Mouse (Mus musculus) hindbrain, postnatal 0 days (tissue): ENCODE data around the gene Hist3h2a. TPM values are rescaled to one million over a fixed set of nuclear protein-coding genes. Genes with fewer than 3 reads are reported as not detected.

Source experiments
- ATAC-seq: fragments of 200-750 bp; cut with Nextera tagmentation; 2 replicates; pipeline ENCODE4 v1.8.0; 2017; ENCODE audit warnings: mild to moderate bottlenecking, moderate TSS enrichment, moderate library complexity
- DNase-seq: peaks from one replicate; pipeline ENCODE4 v3.0.0-alpha.2; 2015; ENCODE audit warnings: low spot score
- H3K27ac ChIP-seq: fragments of 300-500 bp; sonication (generic); 2 replicates; pipeline ENCODE4 v1.5.1; 2014; ENCODE audit warnings: mild to moderate bottlenecking
- H3K27me3 ChIP-seq: fragments of 300-500 bp; sonication (generic); 2 replicates; pipeline ENCODE4 v1.6.1; 2014; ENCODE audit warnings: low read length, mixed read lengths; ENCODE audit not compliant: insufficient read depth
- H3K36me3 ChIP-seq: fragments of 300-500 bp; sonication (generic); 2 replicates; pipeline ENCODE4 v1.6.1; 2014; ENCODE audit warnings: low read length, mixed read lengths; ENCODE audit not compliant: insufficient read depth
- H3K4me1 ChIP-seq: fragments of 300-500 bp; sonication (generic); 2 replicates; pipeline ENCODE4 v1.6.1; 2014; ENCODE audit warnings: antibody characterized with exemption, low read length, mixed read lengths; ENCODE audit not compliant: insufficient read depth
- H3K4me2 ChIP-seq: fragments of 300-500 bp; sonication (generic); 2 replicates; pipeline ENCODE4 v1.6.1; 2014; ENCODE audit warnings: low read depth, mild to moderate bottlenecking, low read length, moderate library complexity, mixed read lengths
- H3K4me3 ChIP-seq: fragments of 300-500 bp; sonication (generic); 2 replicates; pipeline ENCODE4 v1.5.1; 2014; ENCODE audit warnings: low read length
- H3K9ac ChIP-seq: fragments of 300-500 bp; sonication (generic); replicated peaks from 2 replicates; pipeline ENCODE4 v1.6.1; 2014; ENCODE audit warnings: mild to moderate bottlenecking, low read length, moderate library complexity, mixed read lengths
- H3K9me3 ChIP-seq: fragments of 300-500 bp; sonication (generic); 2 replicates; pipeline ENCODE4 v1.6.1; 2016; ENCODE audit warnings: low read length, mixed read lengths
- CTCF ChIP-seq: IDR thresholded peaks from 2 replicates; pipeline ENCODE4 v1.5.1; 2016; ENCODE audit warnings: antibody characterized with exemption, control low read depth, low read depth
- WGBS: fragments of 180-500 bp; shearing (Covaris S2); extraction: QIAGEN DNeasy Blood & Tissue Kit; methylation state at CpG from one replicate; pipeline ENCODE4 v1.1.7; 2014; 5-methylcytosine and 5-hydroxymethylcytosine counted together
- polyA plus RNA-seq: library from polyadenylated mRNA; unstranded; fragments of >200 nt; fragmentation: Nextera tagmentation; extraction: Ambion mirVana; gene quantifications from 2 replicates; pipeline ENCODE4 v1.2.1, GENCODE M21; 2015
- total RNA-seq: library from RNA; depleted of rRNA; stranded (reverse); fragments of >200 nt; gene quantifications from 2 replicates; pipeline ENCODE4 v1.2.3, GENCODE M21; 2014

The Hist3h2a gene
- total and polyA plus RNA-seq, 2 experiments from 2014 or later = 49.6 to 236 TPM

- H3K27me3 ChIP-seq = no peaks in the 10 kb centered on the region
- no peak for DNase-seq
- 64% methylated on average over 5 of the region's 5 CpGs for WGBS
- no peak for ATAC-seq
- peak overlapping the region; percentile 100 for H3K4me2 ChIP-seq
- H3K4me3 ChIP-seq = no peak overlapping the region
- TF ChIP-seq CTCF = no peak
- no peak overlapping the region for H3K27ac ChIP-seq
- H3K9ac ChIP-seq = no peak overlapping the region
- H3K4me1 ChIP-seq = peaks cover 20% of the 10 kb centered on the region
- peaks cover 24% of the 10 kb centered on the region; the same call in 1 of the 2 replicates for H3K36me3 ChIP-seq
- H3K9me3 ChIP-seq = no peaks in the 10 kb centered on the region
These were observed 26.0 kb downstream of the Hist3h2a start for GRCm38 (mm10) chr11:58980381-58980990.

DNA sequence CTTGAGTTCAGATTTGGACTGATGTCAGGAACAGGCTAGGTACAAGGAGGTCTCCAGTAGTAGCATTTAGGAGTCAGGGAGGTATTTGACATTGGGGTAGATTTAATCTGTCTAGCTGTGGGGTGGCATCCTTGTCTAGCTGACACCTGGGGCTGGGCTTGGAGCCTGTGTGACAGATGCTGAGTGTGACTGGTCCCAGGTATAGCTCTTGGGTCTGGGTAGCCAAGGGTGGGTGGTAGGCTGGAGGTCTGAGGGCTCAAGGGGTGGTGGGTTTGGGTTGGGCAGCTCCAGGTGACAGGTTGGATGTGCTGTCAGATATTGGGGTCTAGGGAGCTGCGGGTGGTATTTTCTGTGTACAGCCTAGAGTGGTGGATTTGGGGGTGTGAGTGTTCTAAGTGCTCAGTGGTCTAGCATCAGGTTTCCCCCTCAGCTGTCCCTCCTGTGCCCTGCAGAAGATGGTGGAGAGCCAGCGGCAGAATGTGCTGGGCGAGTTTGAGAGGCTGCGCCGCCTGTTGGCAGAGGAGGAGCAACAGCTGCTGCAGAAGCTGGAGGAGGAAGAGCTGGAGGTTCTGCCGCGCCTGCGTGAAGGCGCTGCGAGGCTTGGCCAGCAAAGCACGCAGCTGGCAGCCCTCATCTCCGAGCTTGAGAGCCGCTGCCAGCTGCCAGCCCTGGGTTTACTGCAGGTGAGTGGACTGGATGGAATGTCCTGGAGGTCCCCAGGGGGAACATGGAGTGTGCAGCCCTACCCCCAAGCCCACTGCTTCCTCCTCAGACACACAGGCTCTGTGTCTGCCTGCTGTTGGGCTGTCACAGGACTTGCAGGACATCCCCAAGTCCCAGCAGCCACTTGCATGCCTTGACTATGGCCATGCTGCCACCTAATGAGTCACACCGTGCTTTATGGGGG, 27.3 kb downstream of the Hist3h2a start:
- no peaks in the 10 kb centered on the region for H3K9me3 ChIP-seq
- peaks cover 20% of the 10 kb centered on the region for H3K4me1 ChIP-seq
- no peak overlapping the region for H3K4me3 ChIP-seq
- H3K4me2 ChIP-seq = no peak overlapping the region
- TF ChIP-seq CTCF = peak; percentile 75
- H3K36me3 ChIP-seq = peaks cover 34% of the 10 kb centered on the region; the same call in 1 of the 2 replicates
- H3K9ac ChIP-seq = no peak overlapping the region
- H3K27ac ChIP-seq = peak overlapping the region; percentile 60
- ATAC-seq = peak; percentile 44
- WGBS = 45% methylated on average over 14 of the region's 14 CpGs
- H3K27me3 ChIP-seq = no peaks in the 10 kb centered on the region
- DNase-seq = peak; percentile 83

DNA sequence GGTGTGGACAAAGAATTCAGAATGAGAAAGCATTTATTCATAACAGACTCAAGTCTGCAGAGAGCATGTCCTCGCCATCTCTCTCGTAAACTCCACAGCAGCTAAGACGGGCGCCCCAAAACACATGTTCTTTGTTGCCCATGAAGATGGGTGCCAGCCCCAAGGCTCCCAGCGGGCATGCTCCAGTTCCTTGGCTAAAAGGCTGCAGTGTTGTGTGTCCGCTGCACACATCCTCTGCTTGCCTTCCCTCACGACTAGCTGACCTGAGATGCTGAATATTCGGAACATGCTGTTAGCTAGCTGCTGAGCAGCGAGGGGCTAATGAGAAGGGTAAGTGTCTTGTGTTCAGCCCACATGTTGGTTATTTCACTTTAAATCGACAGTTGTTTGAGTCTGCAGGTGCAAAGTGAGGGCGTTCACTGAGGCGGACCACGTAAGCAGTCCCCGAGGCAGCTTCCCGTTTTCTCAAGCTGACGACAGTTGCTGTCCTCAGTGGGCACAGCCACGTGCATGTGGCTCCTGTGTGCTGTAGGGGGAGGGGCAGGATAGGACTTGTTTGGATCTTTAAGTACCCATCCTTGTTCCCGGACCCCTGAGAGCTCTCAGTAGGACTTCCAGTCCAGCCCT, 28.1 kb downstream of the Hist3h2a start:
- ATAC-seq (no peak), DNase-seq (no peak)
- H3K36me3 ChIP-seq = peaks cover 37% of the 10 kb centered on the region

GRCm38 (mm10) chr11:58983691-58984341, 29.3 kb downstream of the Hist3h2a start:
- no peak for TF ChIP-seq CTCF
- Histone ChIP-seq H3K4me2 (no peak overlapping the region), H3K9ac (no peak overlapping the region), H3K36me3 (peaks cover 39% of the 10 kb centered on the region), H3K4me1 (peaks cover 18% of the 10 kb centered on the region), H3K27me3 (no peaks in the 10 kb centered on the region), H3K4me3 (no peak overlapping the region), H3K9me3 (no peaks in the 10 kb centered on the region), H3K27ac (no peak overlapping the region)
- 89% methylated on average over 6 of the region's 6 CpGs for WGBS
- ATAC-seq (no peak), DNase-seq (no peak)

More for the DNA sequence above, 28.1 kb downstream of the Hist3h2a start:
- H3K27me3 ChIP-seq = no peaks in the 10 kb centered on the region
- no peak overlapping the region for H3K9ac ChIP-seq
- H3K27ac ChIP-seq = peak overlapping the region; percentile 60
- 82% methylated on average over 18 of the region's 18 CpGs for WGBS
- no peak for TF ChIP-seq CTCF
- H3K9me3 ChIP-seq = no peaks in the 10 kb centered on the region
- no peak overlapping the region for H3K4me3 ChIP-seq
- H3K4me1 ChIP-seq = peaks cover 20% of the 10 kb centered on the region
- H3K4me2 ChIP-seq = no peak overlapping the region

DNA sequence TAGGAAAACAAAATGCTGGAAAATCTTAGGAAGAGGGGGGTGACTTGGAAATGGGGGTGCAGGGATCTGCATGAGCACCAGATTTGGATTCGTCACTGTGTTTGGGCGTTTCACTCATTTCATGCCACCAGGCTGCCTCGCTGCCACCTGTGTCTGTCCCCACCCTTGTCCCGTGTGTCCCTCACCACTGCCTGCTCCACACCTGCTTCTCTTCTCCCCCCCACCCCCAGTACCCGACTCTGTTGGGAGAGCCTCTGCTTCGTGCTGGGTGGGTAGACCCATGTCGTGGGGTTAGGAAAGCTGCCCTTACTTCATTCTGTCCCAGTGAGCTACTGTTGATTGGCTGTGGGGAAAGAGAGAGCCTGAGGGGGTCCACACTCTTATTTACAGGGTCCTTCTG, 30.2 kb downstream of the Hist3h2a start:
- DNase-seq = no peak
- peaks cover 43% of the 10 kb centered on the region for H3K36me3 ChIP-seq
- no peaks in the 10 kb centered on the region for H3K27me3 ChIP-seq

DNA sequence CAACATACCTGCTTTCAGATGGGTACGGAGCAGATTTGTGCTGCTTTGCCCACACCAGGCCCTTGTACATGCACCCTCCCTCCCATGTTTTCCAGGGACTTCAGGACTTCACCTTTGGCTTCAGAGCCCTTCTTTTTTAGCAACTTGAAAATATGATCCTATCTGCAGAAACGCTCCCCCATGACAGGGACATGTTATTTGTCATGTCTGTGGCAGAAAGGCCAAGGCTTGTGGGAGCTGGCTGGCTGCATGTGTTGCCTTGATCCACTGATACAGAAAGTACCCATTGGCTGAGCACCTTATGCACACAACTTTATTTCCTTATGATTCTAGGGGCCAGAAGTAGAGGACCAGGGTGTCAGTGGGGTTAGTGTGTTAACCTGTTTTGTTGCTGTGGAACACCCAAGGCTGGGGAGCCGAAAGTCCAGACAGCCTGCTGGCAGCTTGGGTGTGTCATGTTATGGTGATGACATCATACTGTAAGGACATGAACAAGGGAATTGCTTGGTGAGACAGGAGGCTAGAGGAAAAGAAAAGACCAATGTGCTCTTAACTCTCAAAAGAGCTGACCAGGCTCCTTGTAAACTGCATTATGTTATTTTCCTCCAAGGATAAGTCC, 30.9 kb downstream of the Hist3h2a start:
- Histone ChIP-seq H3K9ac (no peak overlapping the region), H3K9me3 (no peaks in the 10 kb centered on the region), H3K27me3 (no peaks in the 10 kb centered on the region), H3K4me1 (peaks cover 3% of the 10 kb centered on the region; the same call in 1 of the 2 replicates), H3K4me3 (no peak overlapping the region), H3K4me2 (no peak overlapping the region), H3K27ac (no peak overlapping the region), H3K36me3 (peaks cover 43% of the 10 kb centered on the region)
- no peak for ATAC-seq
- 97% methylated on average over 3 of the region's 3 CpGs for WGBS
- no peak for DNase-seq
- no peak for TF ChIP-seq CTCF

More for the DNA sequence above, 30.2 kb downstream of the Hist3h2a start:
- Histone ChIP-seq H3K9ac (no peak overlapping the region), H3K4me2 (no peak overlapping the region), H3K4me3 (no peak overlapping the region), H3K4me1 (peaks cover 10% of the 10 kb centered on the region), H3K27ac (no peak overlapping the region), H3K9me3 (no peaks in the 10 kb centered on the region)
- TF ChIP-seq CTCF = no peak
- WGBS = 94% methylated on average over 7 of the region's 7 CpGs
- ATAC-seq = no peak
